Mouse (Mus musculus): ENCODE results near the gene Lilrb4a.

DNA sequence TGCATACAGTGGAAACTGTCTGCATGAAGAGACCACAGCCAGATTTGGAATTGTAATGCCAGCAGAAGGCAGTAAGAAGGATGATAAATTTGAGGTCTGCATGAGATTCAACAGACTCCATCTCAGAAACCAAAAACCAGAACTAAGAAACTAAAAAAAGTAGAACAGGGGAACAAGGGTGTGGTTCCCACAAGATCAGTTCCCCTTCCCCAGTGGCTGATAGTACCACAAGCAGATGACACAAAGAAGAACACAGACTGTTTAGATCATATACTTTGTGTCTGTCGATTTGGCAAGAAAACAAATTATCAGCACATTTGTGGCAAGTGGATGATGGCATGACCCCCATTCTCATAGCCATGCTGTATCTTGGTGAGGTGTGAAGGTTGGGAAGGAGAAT is 35.0 kb upstream of the Lilrb4a start:
- TF ChIP-seq POLR2A (IDR thresholded peaks at IDR 0.05; ENCODE audit: low read depth, low read length) (no peak), CTCF (IDR thresholded peaks at IDR 0.05; ENCODE audit: extremely low read depth, insufficient read depth, insufficient read length, insufficient replicate concordance) (no peak)

All from spleen, adult 2 months (tissue).